Mouse (Mus musculus) effector memory CD4-positive, alpha-beta T cell, adult 7 months (primary cell): ENCODE results near the gene Emp3. TPM values are rescaled to one million over a fixed set of nuclear protein-coding genes. Genes with fewer than 3 reads are reported as not detected.

Source experiments
- polyA plus RNA-seq: library from polyadenylated mRNA; unstranded; fragments of 100-300 nt; shearing (Covaris generic); gene quantifications from one replicate; pipeline ENCODE4 v1.2.1, GENCODE M21; 2017

Gene Emp3
- polyA plus RNA-seq: 436 TPM

GRCm38 (mm10) chr7:45921242-45921621 lies at the start of gene Emp3:
TSS of gene Emp3 (minus strand) at chr7:45921404.

GRCm38 (mm10) chr7:45923762-45924428 lies 2.7 kb upstream of the Emp3 start, which contains the start of gene Ccdc114:
TSS of gene Ccdc114 (plus strand) at chr7:45924072.

GRCm38 (mm10) chr7:45896517-45897257 lies 24.5 kb downstream of the Emp3 start, which contains the start of the genes Syngr4 and Tmem143:
TSS of gene Syngr4 (minus strand) at chr7:45896714.
TSS of gene Tmem143 (plus strand) at chr7:45896941.

GRCm38 (mm10) chr7:45878278-45878677 lies 42.9 kb downstream of the Emp3 start, which contains the start of gene Grin2d:
TSS of gene Grin2d (minus strand) at chr7:45878378.

GRCm38 (mm10) chr7:45872624-45873023 lies 48.6 kb downstream of the Emp3 start, which contains the start of gene Kdelr1:
TSS of gene Kdelr1 (plus strand) at chr7:45872772.

Other genes with a start within 250 kb of the Emp3 start
- gene Ntn5, start 237.4 kb downstream of the Emp3 start, polyA plus RNA-seq: not detected
- not detected for gene Sec1, start 227.0 kb downstream of the Emp3 start, polyA plus RNA-seq
- gene Car11, start 221.6 kb downstream of the Emp3 start, polyA plus RNA-seq: 1.3 TPM
- 7.4 TPM for gene Dbp, start 216.3 kb downstream of the Emp3 start, polyA plus RNA-seq
- 1,531 TPM for gene Rpl18, start 205.9 kb downstream of the Emp3 start, polyA plus RNA-seq
- gene Sphk2, start 203.4 kb downstream of the Emp3 start, polyA plus RNA-seq: 17.9 TPM
- gene Fam83e, start 200.2 kb downstream of the Emp3 start, polyA plus RNA-seq: 0.57 TPM
- gene Spaca4, start 195.6 kb downstream of the Emp3 start, polyA plus RNA-seq: not detected
- 0.13 TPM for gene Lmtk3, start 137.7 kb downstream of the Emp3 start, polyA plus RNA-seq
- 13.1 TPM for gene Sult2b1, start 136.7 kb downstream of the Emp3 start, polyA plus RNA-seq
- gene Cyth2, start 106.8 kb downstream of the Emp3 start, polyA plus RNA-seq: 153 TPM
- 0.46 TPM for gene Kcnj14, start 96.6 kb downstream of the Emp3 start, polyA plus RNA-seq
- gene Grwd1, start 90.5 kb downstream of the Emp3 start, polyA plus RNA-seq: 34.7 TPM
- 55.4 TPM for gene Kdelr1, start 48.6 kb downstream of the Emp3 start, polyA plus RNA-seq
- 0.84 TPM for gene Grin2d, start 43.0 kb downstream of the Emp3 start, polyA plus RNA-seq
- not detected for gene Syngr4, start 24.7 kb downstream of the Emp3 start, polyA plus RNA-seq
- gene Tmem143, start 24.5 kb downstream of the Emp3 start, polyA plus RNA-seq: 3.7 TPM
- 1.2 TPM for gene Ccdc114, start 2.7 kb upstream of the Emp3 start, polyA plus RNA-seq
- gene Abcc6, start 108.9 kb upstream of the Emp3 start, polyA plus RNA-seq: 0.10 TPM
- 24.0 TPM for gene Nomo1, start 112.3 kb upstream of the Emp3 start, polyA plus RNA-seq
- 0.16 TPM for gene Kcnj11, start 179.4 kb upstream of the Emp3 start, polyA plus RNA-seq